In genomic region chr17:63660841-63661481, GRCm38 (mm10) we compare ENCODE assay signal across 9 mouse cellular contexts.
DNase-seq lines count a peak whose midpoint lies in the region; ATAC-seq and TF ChIP-seq lines count a peak whose summit lies in the region.
"Had no signal": no experiment of that assay in that cellular context is flagged by ENCODE, and none has a peak within 500 bp of the region (broad histone marks: within the 10 kb centered on the region; RNA-seq: fewer than 3 reads in every experiment).

No protein-coding gene starts in this region.

- no peaks in the 10 kb centered on the region for H3K9me3 ChIP-seq in heart, embryonic 14.5 days (ENCODE audit: control insufficient read depth, low read length)
- no peaks in the 10 kb centered on the region for H3K9me3 ChIP-seq in hindbrain, postnatal 0 days (ENCODE audit: low read length)
- H3K9me3 ChIP-seq: limb, embryonic 12.5 days had no signal

- peak; percentile 44 for DNase-seq in urinary bladder, postnatal 14 days (ENCODE audit: low spot score)
- DNase-seq in urinary bladder, adult 2 months (ENCODE audit: low spot score), result no peak
- DNase-seq in left cerebral cortex, adult 18-20 months (ENCODE audit: low spot score in 2 of 2), result peak; percentile 50 to 55
- DNase-seq in right cerebral cortex, postnatal 36 days (ENCODE audit: low spot score in 2 of 2), result peak; percentile 41 to 68
- DNase-seq in adrenal gland, adult 18-20 months (ENCODE audit: low spot score in 2 of 2), result no peak
- no peak for DNase-seq in hindbrain, postnatal 0 days (ENCODE audit: low spot score)

- no peaks in the 10 kb centered on the region for H3K4me1 ChIP-seq in heart, embryonic 14.5 days (ENCODE audit: control insufficient read depth in 2 of 2, insufficient read depth in 2 of 2, low read length in 2 of 2)
- H3K4me1 ChIP-seq in hindbrain, postnatal 0 days (ENCODE audit: insufficient read depth, low read length), result no peaks in the 10 kb centered on the region

- H3K9ac ChIP-seq in heart, embryonic 14.5 days (ENCODE audit: low read length), result no peak overlapping the region
- no peak overlapping the region for H3K9ac ChIP-seq in hindbrain, postnatal 0 days (replicated peaks; ENCODE audit: low read length)
- H3K9ac ChIP-seq: limb, embryonic 12.5 days had no signal

- H3K27me3 ChIP-seq in heart, embryonic 14.5 days (ENCODE audit: control insufficient read depth, insufficient read depth, low read length), result no peaks in the 10 kb centered on the region
- H3K27me3 ChIP-seq in hindbrain, postnatal 0 days (ENCODE audit: insufficient read depth, low read length), result no peaks in the 10 kb centered on the region
- H3K27me3 ChIP-seq: limb, embryonic 12.5 days had no signal

- H3K27ac ChIP-seq in heart, embryonic 14.5 days (replicated peaks in 1 of 2; ENCODE audit: control insufficient read depth in 1 of 2, insufficient read depth in 1 of 2, low read depth in 2 of 2, low read length in 2 of 2), result peak overlapping the region; percentile 58 to 62; a peak in 3 of 4 replicates
- H3K27ac ChIP-seq in hindbrain, postnatal 0 days, result no peak overlapping the region
- H3K27ac ChIP-seq: limb, embryonic 12.5 days had no signal

- H3K4me2 ChIP-seq in heart, embryonic 14.5 days (ENCODE audit: low read length), result no peak overlapping the region
- no peak overlapping the region for H3K4me2 ChIP-seq in hindbrain, postnatal 0 days (ENCODE audit: low read depth, low read length)
- H3K4me2 ChIP-seq: limb, embryonic 12.5 days had no signal

- TF ChIP-seq CTCF in hindbrain, postnatal 0 days (IDR thresholded peaks at IDR 0.05; ENCODE audit: low read depth), result no peak; the same call in 1 of the 2 replicates

- 74% methylated on average over 13 of the region's 13 CpGs for whole genome bisulfite sequencing in heart, embryonic 14.5 days
- 83% methylated on average over 13 of the region's 13 CpGs for WGBS in hindbrain, postnatal 0 days

- no peak overlapping the region for H3K4me3 ChIP-seq in heart, embryonic 14.5 days (ENCODE audit: control insufficient read depth in 1 of 2, insufficient read depth in 1 of 2, low read depth in 1 of 2, low read length in 2 of 2)
- H3K4me3 ChIP-seq in hindbrain, postnatal 0 days (ENCODE audit: low read length), result no peak overlapping the region
- H3K4me3 ChIP-seq: limb, embryonic 12.5 days had no signal

- no peaks in the 10 kb centered on the region for H3K36me3 ChIP-seq in heart, embryonic 14.5 days (ENCODE audit: control insufficient read depth, insufficient read depth, low read length)
- H3K36me3 ChIP-seq in hindbrain, postnatal 0 days (ENCODE audit: insufficient read depth, low read length), result no peaks in the 10 kb centered on the region
- H3K36me3 ChIP-seq: limb, embryonic 12.5 days had no signal

- ATAC-seq in heart, embryonic 14.5 days (ENCODE audit: insufficient number of reproducible peaks, insufficient read depth, low FRiP score, low read depth), result no peak
- no peak for ATAC-seq in megakaryocyte-erythroid progenitor cell, adult 5-6 weeks (replicated peaks; ENCODE audit: low FRiP score, low TSS enrichment, poor library complexity, severe bottlenecking)
- ATAC-seq in hindbrain, postnatal 0 days, result no peak

Comparison
In these comparisons a context has a peak if more than half of its experiments do, and no peak if none do; other contexts are left out.
1. DNase-seq: peak in urinary bladder, postnatal 14 days (single experiment), left cerebral cortex, adult 18-20 months (2 of 2) and right cerebral cortex, postnatal 36 days (2 of 2); none in urinary bladder, adult 2 months (single experiment), adrenal gland, adult 18-20 months (0 of 2) and hindbrain, postnatal 0 days (single experiment).